Mouse (Mus musculus) C2C12 (cell line): Measurements from ENCODE around the gene Lrrc7.

ENCODE experiments used
- CEBPB ChIP-seq: IDR thresholded peaks from one replicate; pipeline ENCODE4 v1.6.1; 2011; ENCODE audit warnings: low read depth, mild to moderate bottlenecking, control low read depth, moderate library complexity
- CTCF ChIP-seq: IDR thresholded peaks from one replicate; pipeline ENCODE4 v1.5.1; 2011; ENCODE audit not compliant: control insufficient read depth, insufficient read depth, insufficient read length
- FOSL1 ChIP-seq: IDR thresholded peaks from one replicate; pipeline ENCODE4 v1.8.0; 2011; ENCODE audit warnings: mild to moderate bottlenecking, low read length; ENCODE audit not compliant: poor library complexity, insufficient read depth, severe bottlenecking
- MAX ChIP-seq: IDR thresholded peaks from one replicate; pipeline ENCODE4 v1.6.1; 2011; ENCODE audit warnings: mild to moderate bottlenecking, control low read depth
- MYOG ChIP-seq: IDR thresholded peaks from one replicate; pipeline ENCODE4 v1.6.1; 2011; ENCODE audit not compliant: control insufficient read depth, insufficient read length; ENCODE audit errors: extremely low read depth
- USF1 ChIP-seq: IDR thresholded peaks from one replicate; pipeline ENCODE4 v1.6.1; 2011; ENCODE audit warnings: low read depth, mild to moderate bottlenecking, control low read depth, moderate library complexity

- TF ChIP-seq CTCF (no peak), MYOG (no peak), MAX (no peak), USF1 (no peak), CEBPB (no peak), FOSL1 (no peak)
Observed at GRCm38 (mm10) chr3:158122899-158123298, 439.1 kb downstream of the Lrrc7 start.
